Mouse (Mus musculus): ENCODE measurements at regions not wholly inside any gene's neighbourhood (a gene's known extent, or its start where the extent isn't known, plus 50 kb on each side); places are given as distances from the start of the nearest gene placed in this dataset.
A peak's percentile ranks its signal among the peaks of the same experiment; 100 is the strongest.

GRCm38 (mm10) chr1:23163371-23163935 lies 61.4 kb upstream of the 4933415F23Rik start:
- Histone ChIP-seq H3K27me3 (ENCODE audit: control insufficient read depth, insufficient read depth, insufficient read length) (no peaks in the 10 kb centered on the region), H3K4me3 (ENCODE audit: insufficient read depth, poor library complexity, severe bottlenecking) (no peak overlapping the region), H3K79me3 (ENCODE audit: low read depth) (no peaks in the 10 kb centered on the region), H3ac (ENCODE audit: control insufficient read depth, insufficient read length, low read depth) (no peak overlapping the region), H3K79me2 (ENCODE audit: control insufficient read depth, insufficient read depth) (no peaks in the 10 kb centered on the region), H3K36me3 (ENCODE audit: control insufficient read depth, insufficient read depth) (no peaks in the 10 kb centered on the region)
- no peak for TF ChIP-seq CTCF (IDR thresholded peaks at IDR 0.05; ENCODE audit: control insufficient read depth, insufficient read depth, insufficient read length)
- TF ChIP-seq USF1 (IDR thresholded peaks at IDR 0.05; ENCODE audit: low read depth): no peak
- no peak for TF ChIP-seq FOSL1 (IDR thresholded peaks at IDR 0.05; ENCODE audit: insufficient read depth, low read length, poor library complexity, severe bottlenecking)
- TF ChIP-seq MAX (IDR thresholded peaks at IDR 0.05): no peak
- TF ChIP-seq CEBPB (IDR thresholded peaks at IDR 0.05; ENCODE audit: low read depth): no peak
- TF ChIP-seq MYOG (IDR thresholded peaks at IDR 0.05; ENCODE audit: control insufficient read depth, extremely low read depth, insufficient read length): no peak
- TF ChIP-seq MYOD1 (IDR thresholded peaks at IDR 0.05; ENCODE audit: control insufficient read depth, insufficient read length, low read depth): no peak

GRCm38 (mm10) chr1:23162766-23163165 lies 60.7 kb upstream of the 4933415F23Rik start:
- no peak for TF ChIP-seq MYOD1 (IDR thresholded peaks at IDR 0.05; ENCODE audit: control insufficient read depth, insufficient read length, low read depth)
- no peak for TF ChIP-seq MYOG (IDR thresholded peaks at IDR 0.05; ENCODE audit: control insufficient read depth, extremely low read depth, insufficient read length)
- TF ChIP-seq USF1 (IDR thresholded peaks at IDR 0.05; ENCODE audit: low read depth): no peak
- TF ChIP-seq MAX (IDR thresholded peaks at IDR 0.05): no peak
- TF ChIP-seq FOSL1 (IDR thresholded peaks at IDR 0.05; ENCODE audit: insufficient read depth, low read length, poor library complexity, severe bottlenecking): no peak
- TF ChIP-seq CTCF (IDR thresholded peaks at IDR 0.05; ENCODE audit: control insufficient read depth, insufficient read depth, insufficient read length): no peak
- no peak for TF ChIP-seq CEBPB (IDR thresholded peaks at IDR 0.05; ENCODE audit: low read depth)

More at GRCm38 (mm10) chr1:23162766-23163165, 60.7 kb upstream of the 4933415F23Rik start:
- Histone ChIP-seq H3K27me3 (ENCODE audit: control insufficient read depth, insufficient read depth, insufficient read length) (no peaks in the 10 kb centered on the region), H3K4me3 (ENCODE audit: insufficient read depth, poor library complexity, severe bottlenecking) (no peak overlapping the region), H3K36me3 (ENCODE audit: control insufficient read depth, insufficient read depth) (no peaks in the 10 kb centered on the region), H3ac (ENCODE audit: control insufficient read depth, insufficient read length, low read depth) (no peak overlapping the region), H3K79me2 (ENCODE audit: control insufficient read depth, insufficient read depth) (no peaks in the 10 kb centered on the region), H3K79me3 (ENCODE audit: low read depth) (no peaks in the 10 kb centered on the region)

Small RNAs in the stretch of these regions (microRNA-seq; reads per million reads assigned to microRNA genes)
- gene Mir30a (ENCODE audit: borderline microRNAs expressed): 8,898 reads per million, percentile 95 among the genes with 10 or more reads in this experiment
- gene Mir30c-2 (ENCODE audit: borderline microRNAs expressed): 211 reads per million, percentile 79 among the genes with 10 or more reads in this experiment

Data from C2C12 (cell line).